Mouse (Mus musculus) kidney, adult 11 months (tissue): ENCODE measurements around the gene Ssxb3.
"Not testable (repeated sequence)": the region's sequence is repeated elsewhere in the genome, so short reads cannot be mapped to it uniquely, and the experiment has no call there.

Experiments
- DNase-seq: peaks from one replicate; pipeline ENCODE4 v3.0.0; 2022

Gene Ssxb3

DNA sequence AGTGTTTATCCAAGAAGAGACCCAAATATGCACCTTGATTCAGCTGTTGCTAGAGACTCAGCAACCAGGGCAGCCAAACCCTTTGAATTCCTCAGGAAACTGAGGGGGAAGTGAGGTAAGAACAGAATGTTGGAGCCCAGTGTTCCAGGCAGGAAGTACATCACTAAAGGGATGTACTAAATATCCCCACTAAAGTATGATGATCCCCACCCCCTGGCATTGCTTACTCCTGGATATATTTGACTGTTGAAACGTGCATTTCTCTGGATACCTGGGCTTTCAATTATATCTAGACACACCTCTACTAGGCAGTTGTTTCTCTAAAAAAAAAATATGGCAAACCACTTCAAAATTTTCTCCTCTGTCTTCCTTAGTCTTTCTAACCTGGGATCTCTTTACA lies at the start of gene Ssxb3:
TSS of gene Ssxb3 (minus strand) at position 101 of the 400 bp plus-strand sequence.
- DNase-seq, result not testable (repeated sequence)

DNA sequence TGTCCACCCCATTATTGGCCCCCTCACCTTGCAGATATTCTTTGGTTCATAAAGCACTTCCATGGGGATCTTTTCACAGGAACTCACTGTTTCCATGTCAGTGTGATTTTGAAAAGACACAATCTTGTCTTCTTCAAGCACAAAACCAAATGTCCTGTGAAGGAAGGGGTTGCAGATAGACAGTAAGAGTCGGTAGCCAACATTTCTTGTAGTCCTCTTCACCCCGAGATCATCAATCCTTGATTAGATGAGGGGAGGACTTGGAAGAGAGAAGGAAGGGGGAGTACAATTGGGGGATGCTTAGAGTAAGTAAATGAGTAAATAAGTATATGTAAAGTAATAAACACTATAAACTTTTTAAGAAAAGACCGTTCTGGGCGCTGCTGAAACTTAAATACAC lies 43.5 kb downstream of the Ssxb3 start, which contains the start of gene Ssxb6:
TSS of gene Ssxb6 (minus strand) at position 101 of the 400 bp plus-strand sequence.
- not testable (repeated sequence) for DNase-seq
